ENCODE assay signal across 24 mouse cellular contexts in genomic region chr7:67307078-67307477, GRCm38 (mm10).
"Had no signal": no experiment of that assay in that cellular context is flagged by ENCODE, and none has a peak within 500 bp of the region (broad histone marks: within the 10 kb centered on the region; RNA-seq: fewer than 3 reads in every experiment).

No protein-coding gene starts in this region.

- DNase-seq: gastrocnemius, postnatal 14 days; gastrocnemius, postnatal 36 days; heart, adult 18-20 months; heart, postnatal 14 days; heart, postnatal 36 days; kidney, adult 11 months; kidney, adult 2 months; kidney, adult 9 months; kidney, postnatal 14 days; kidney, postnatal 36 days; layer of hippocampus, adult 9-11 months; layer of hippocampus, postnatal 36 days; left cerebral cortex, postnatal 4 days had no signal

- H3K4me2 ChIP-seq: heart, embryonic 11.5 days; heart, embryonic 13.5 days; heart, embryonic 15.5 days; hindbrain, embryonic 13.5 days; hindbrain, embryonic 15.5 days; kidney, embryonic 15.5 days; limb, embryonic 13.5 days; limb, embryonic 15.5 days; liver, embryonic 12.5 days had no signal

- H3K27me3 ChIP-seq: heart, embryonic 13.5 days; heart, embryonic 15.5 days; hindbrain, embryonic 13.5 days; hindbrain, embryonic 15.5 days; kidney, embryonic 15.5 days; limb, embryonic 13.5 days; limb, embryonic 15.5 days; liver, embryonic 12.5 days had no signal

- ATAC-seq: hindbrain, postnatal 0 days; intestine, embryonic 16.5 days; liver, embryonic 12.5 days had no signal

- H3K36me3 ChIP-seq: heart, embryonic 15.5 days; hindbrain, embryonic 15.5 days had no signal

- H3K4me3 ChIP-seq: heart, embryonic 13.5 days; heart, embryonic 15.5 days; hindbrain, embryonic 13.5 days; hindbrain, embryonic 15.5 days; kidney, embryonic 15.5 days; limb, embryonic 13.5 days; limb, embryonic 15.5 days; liver, embryonic 12.5 days had no signal
